Mouse (Mus musculus): ENCODE results near the gene Mbd3. TPM values are rescaled to one million over a fixed set of nuclear protein-coding genes. Genes with fewer than 3 reads are reported as not detected.

Mbd3 gene
- polyA plus RNA-seq, 1 experiment, result 110 TPM

DNA sequence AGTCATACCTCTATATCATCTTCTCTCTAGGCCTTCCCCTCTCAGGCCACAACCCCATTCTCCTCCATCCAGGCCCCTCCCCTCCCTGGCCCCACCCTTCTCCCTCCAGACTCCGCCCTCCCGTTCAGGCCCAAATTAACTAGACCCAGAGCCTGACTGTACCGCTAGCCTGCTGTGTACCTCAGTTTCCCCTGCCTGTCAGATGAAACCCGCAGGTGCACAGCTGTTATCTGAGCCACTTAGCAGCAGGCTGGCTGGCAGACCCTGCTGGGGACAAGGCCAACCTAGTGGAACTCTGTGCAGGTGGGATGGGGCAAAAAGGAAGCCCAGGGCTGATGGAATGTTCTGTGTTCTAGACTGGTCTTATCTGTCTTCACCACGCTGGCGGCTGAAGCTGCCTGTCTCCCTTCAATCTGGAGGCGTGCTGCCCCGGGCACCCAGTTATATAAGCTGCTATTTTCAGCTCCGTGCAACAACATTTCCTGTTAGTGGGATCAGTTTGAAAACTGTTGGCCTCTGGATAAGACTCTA lies 55.2 kb downstream of the Mbd3 start:
- Histone ChIP-seq H3K4me3 (ENCODE audit: extremely low read depth, insufficient read depth, insufficient read length) (no peak overlapping the region), H3K4me1 (ENCODE audit: control insufficient read depth, insufficient read depth, insufficient read length) (peaks cover 31% of the 10 kb centered on the region), H3K27ac (ENCODE audit: insufficient read depth, low read length) (peak overlapping the region; percentile 73)

GRCm38 (mm10) chr10:80343425-80343895 lies 55.9 kb downstream of the Mbd3 start:
- peak overlapping the region; percentile 24; the same call in 1 of the 2 replicates for H3K27ac ChIP-seq (ENCODE audit: insufficient read depth, low read length)
- no peaks in the 10 kb centered on the region for H3K36me3 ChIP-seq (ENCODE audit: control insufficient read depth, insufficient read depth, low read length)
- WGBS, result 29% methylated on average over 13 of the region's 13 CpGs
- peaks cover 36% of the 10 kb centered on the region for H3K27me3 ChIP-seq (ENCODE audit: control insufficient read depth, insufficient read depth, low read length)
- H3K4me3 ChIP-seq (ENCODE audit: extremely low read depth, insufficient read depth, insufficient read length), result no peak overlapping the region
- no peak for TF ChIP-seq POLR2A (IDR thresholded peaks at IDR 0.05; ENCODE audit: low read depth, low read length)
- TF ChIP-seq CTCF (IDR thresholded peaks at IDR 0.05; ENCODE audit: extremely low read depth, insufficient read depth, insufficient read length, insufficient replicate concordance), result no peak
- DNase-seq (ENCODE audit: low read depth in 1 of 2, low spot score in 2 of 2), result no peak
- peaks cover 30% of the 10 kb centered on the region for H3K4me1 ChIP-seq (ENCODE audit: control insufficient read depth, insufficient read depth, insufficient read length)

More for the DNA sequence above, 55.2 kb downstream of the Mbd3 start:
- TF ChIP-seq POLR2A (IDR thresholded peaks at IDR 0.05; ENCODE audit: low read depth, low read length) (no peak), CTCF (IDR thresholded peaks at IDR 0.05; ENCODE audit: extremely low read depth, insufficient read depth, insufficient read length, insufficient replicate concordance) (no peak)
- WGBS, result 19% methylated on average over 9 of the region's 9 CpGs
- Histone ChIP-seq H3K27me3 (ENCODE audit: control insufficient read depth, insufficient read depth, low read length) (peaks cover 38% of the 10 kb centered on the region), H3K36me3 (ENCODE audit: control insufficient read depth, insufficient read depth, low read length) (no peaks in the 10 kb centered on the region)
- DNase-seq (ENCODE audit: low read depth in 1 of 2, low spot score in 2 of 2), result no peak

- H3K4me3 ChIP-seq (ENCODE audit: extremely low read depth, insufficient read depth, insufficient read length), result no peak overlapping the region
- H3K27me3 ChIP-seq (ENCODE audit: control insufficient read depth, insufficient read depth, low read length), result peaks cover 30% of the 10 kb centered on the region
- no peak overlapping the region for H3K27ac ChIP-seq (ENCODE audit: insufficient read depth, low read length)
- 1% methylated on average over 31 of the region's 33 CpGs for WGBS
- no peaks in the 10 kb centered on the region for H3K36me3 ChIP-seq (ENCODE audit: control insufficient read depth, insufficient read depth, low read length)
- TF ChIP-seq POLR2A (IDR thresholded peaks at IDR 0.05; ENCODE audit: low read depth, low read length) (no peak), CTCF (IDR thresholded peaks at IDR 0.05; ENCODE audit: extremely low read depth, insufficient read depth, insufficient read length, insufficient replicate concordance) (no peak)
- peak; percentile 32 to 41 for DNase-seq (ENCODE audit: low read depth in 1 of 2, low spot score in 2 of 2)
- H3K4me1 ChIP-seq (ENCODE audit: control insufficient read depth, insufficient read depth, insufficient read length), result peaks cover 25% of the 10 kb centered on the region
Observed at GRCm38 (mm10) chr10:80342749-80343424, 56.5 kb downstream of the Mbd3 start.

Other genes starting within 250 kb of the Mbd3 start
- 144 and 151 TPM in 2 replicates for gene Cirbp, start 233.6 kb downstream of the Mbd3 start, polyA plus RNA-seq (2012; rRNA removed)
- 10.8 TPM in 2 replicates for gene 1600002K03Rik, start 226.6 kb downstream of the Mbd3 start, polyA plus RNA-seq (2012; rRNA removed)
- gene Efna2, start 220.1 kb downstream of the Mbd3 start, polyA plus RNA-seq (2012; rRNA removed), result 1.3 and 1.8 TPM in 2 replicates
- 35.1 and 42.8 TPM in 2 replicates for gene Mum1, start 173.1 kb downstream of the Mbd3 start, polyA plus RNA-seq (2012; rRNA removed)
- gene Ndufs7, start 150.4 kb downstream of the Mbd3 start, polyA plus RNA-seq (2012; rRNA removed), result 314 and 402 TPM in 2 replicates
- 19.7 and 23.5 TPM in 2 replicates for gene Gamt, start 138.5 kb downstream of the Mbd3 start, polyA plus RNA-seq (2012; rRNA removed)
- 66.8 and 74.5 TPM in 2 replicates for gene Dazap1, start 138.1 kb downstream of the Mbd3 start, polyA plus RNA-seq (2012; rRNA removed)
- 2,107 and 2,204 TPM in 2 replicates for gene Rps15, start 107.1 kb downstream of the Mbd3 start, polyA plus RNA-seq (2012; rRNA removed)
- 0.68 and 1.00 TPM in 2 replicates for gene Apc2, start 103.6 kb downstream of the Mbd3 start, polyA plus RNA-seq (2012; rRNA removed)
- 40.6 and 56.7 TPM in 2 replicates for gene 2310011J03Rik, start 79.0 kb downstream of the Mbd3 start, polyA plus RNA-seq (2012; rRNA removed)
- gene Pcsk4, start 70.1 kb downstream of the Mbd3 start, polyA plus RNA-seq (2012; rRNA removed), result 6.2 and 10.0 TPM in 2 replicates
- 2.1 and 2.5 TPM in 2 replicates for gene Reep6, start 69.6 kb downstream of the Mbd3 start, polyA plus RNA-seq (2012; rRNA removed)
- gene Adamtsl5, start 51.1 kb downstream of the Mbd3 start, polyA plus RNA-seq (2012; rRNA removed), result 8.8 and 14.3 TPM in 2 replicates
- 0.04 TPM in 1 of 2 replicates, not detected in the other for gene Plk5, start 43.1 kb downstream of the Mbd3 start, polyA plus RNA-seq (2012; rRNA removed)
- gene Mex3d, start 11.9 kb downstream of the Mbd3 start, polyA plus RNA-seq (2012; rRNA removed), result 13.4 and 22.6 TPM in 2 replicates
- gene Uqcr11, start 7.3 kb upstream of the Mbd3 start, polyA plus RNA-seq (2012; rRNA removed), result 399 and 753 TPM in 2 replicates
- gene Tcf3, start 34.1 kb upstream of the Mbd3 start, polyA plus RNA-seq (2012; rRNA removed), result 173 and 240 TPM in 2 replicates
- not detected in 2 replicates for gene Onecut3, start 95.3 kb upstream of the Mbd3 start, polyA plus RNA-seq (2012; rRNA removed)
- 0.01 and 0.04 TPM in 2 replicates for gene Atp8b3, start 139.6 kb upstream of the Mbd3 start, polyA plus RNA-seq (2012; rRNA removed)
- gene Rexo1, start 162.0 kb upstream of the Mbd3 start, polyA plus RNA-seq (2012; rRNA removed), result 78.0 and 95.1 TPM in 2 replicates
- 27.9 and 41.8 TPM in 2 replicates for gene Klf16, start 177.8 kb upstream of the Mbd3 start, polyA plus RNA-seq (2012; rRNA removed)
- gene Abhd17a, start 190.8 kb upstream of the Mbd3 start, polyA plus RNA-seq (2012; rRNA removed), result 220 and 302 TPM in 2 replicates
- gene Scamp4, start 203.3 kb upstream of the Mbd3 start, polyA plus RNA-seq (2012; rRNA removed), result 94.8 and 110 TPM in 2 replicates
- 17.0 and 25.7 TPM in 2 replicates for gene Adat3, start 203.3 kb upstream of the Mbd3 start, polyA plus RNA-seq (2012; rRNA removed)
- gene Gm49322, start 206.5 kb upstream of the Mbd3 start, polyA plus RNA-seq (2012; rRNA removed), result 2.9 and 3.0 TPM in 2 replicates
- gene Csnk1g2, start 223.3 kb upstream of the Mbd3 start, polyA plus RNA-seq (2012; rRNA removed), result 206 and 283 TPM in 2 replicates

All from spleen, adult 2 months (tissue).